Mouse (Mus musculus): ENCODE data around the gene BC051665.

BC051665 gene

DNA sequence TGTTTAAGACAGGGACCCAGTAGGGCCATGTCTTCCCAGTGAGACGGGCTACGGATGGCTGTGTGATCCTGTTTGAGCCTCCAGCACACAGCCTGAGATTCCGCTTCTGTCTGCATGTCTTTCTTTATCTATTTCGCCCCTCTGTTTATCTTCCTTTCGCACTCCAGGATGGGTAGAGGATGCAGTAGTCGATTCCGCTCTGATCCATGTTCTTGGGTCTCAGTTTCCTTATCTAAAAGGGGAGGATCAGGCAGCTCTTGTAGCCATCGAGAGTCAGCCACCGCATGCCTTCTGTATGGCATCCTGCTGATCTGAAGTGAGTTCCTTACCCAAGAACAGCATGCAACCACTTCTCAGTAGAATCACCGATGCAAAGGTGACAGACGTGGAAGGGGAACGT lies 40.8 kb downstream of the BC051665 start:
- in situ Hi-C loops (cut with MboI; ENCODE audit: unreplicated experiment in 2 of 2) = loop anchor here (5.0 to 25.0 kb wide), 4 partner anchors 497 to 1008 kb away; partner anchors contain the start of genes 1700014D04Rik (in 1 of the 2) and Spata31d1d (in 1 of the 2)

- in situ Hi-C loops (cut with MboI; ENCODE audit: unreplicated experiment in 2 of 2) = loop anchor here (5.0 to 25.0 kb wide), 4 partner anchors 498 to 1007 kb away; partner anchors contain the start of genes 1700014D04Rik (in 1 of the 2) and Spata31d1d (in 1 of the 2)
Measured at GRCm38 (mm10) chr13:60744736-60745135, 41.4 kb downstream of the BC051665 start.

GRCm38 (mm10) chr13:60744078-60744460 lies 42.1 kb downstream of the BC051665 start:
- in situ Hi-C loops (cut with MboI; ENCODE audit: unreplicated experiment in 2 of 2) = loop anchor here (10.0 to 25.0 kb wide), 3 partner anchors 889 to 1007 kb away; partner anchors contain the start of genes 1700014D04Rik (in 1 of the 2) and Spata31d1d (in 1 of the 2)

DNA sequence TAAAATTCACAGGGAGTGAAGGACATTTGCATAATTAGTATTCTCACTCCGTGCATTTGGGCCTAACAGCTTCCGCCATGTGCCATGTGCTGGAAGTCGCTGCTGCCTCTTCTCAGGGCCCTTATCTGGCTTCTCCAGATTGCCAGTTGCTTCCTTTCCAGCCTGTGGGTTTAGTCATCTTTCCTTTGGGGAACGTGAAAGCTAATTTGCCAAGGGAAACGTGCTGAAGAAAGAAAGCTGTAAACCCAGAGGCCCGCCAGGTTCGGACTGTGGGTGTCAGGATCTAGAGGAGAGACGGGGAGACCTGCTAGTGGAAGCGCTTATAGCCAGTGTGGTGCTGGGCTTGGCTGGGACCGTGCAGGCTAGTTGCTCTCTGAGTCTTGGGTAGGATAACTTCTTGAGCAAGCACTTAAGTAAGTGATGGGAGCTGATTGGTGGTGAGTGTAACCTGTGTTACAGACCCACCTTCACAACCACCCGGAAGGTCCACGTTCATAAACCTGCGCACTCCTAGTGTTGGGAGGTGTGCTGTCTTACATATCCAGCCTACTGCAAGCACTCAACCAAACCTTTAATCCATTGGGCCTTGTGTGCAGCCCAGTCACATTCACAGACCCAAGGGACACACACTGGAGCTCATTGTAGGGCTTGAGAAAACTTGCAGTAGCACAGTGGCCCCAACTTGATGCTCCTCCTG lies 42.6 kb downstream of the BC051665 start:
- in situ Hi-C loops (cut with MboI; ENCODE audit: unreplicated experiment in 2 of 2) = loop anchor here (10.0 to 25.0 kb wide), 3 partner anchors 889 to 1006 kb away; partner anchors contain the start of genes 1700014D04Rik (in 1 of the 2) and Spata31d1d (in 1 of the 2)

DNA sequence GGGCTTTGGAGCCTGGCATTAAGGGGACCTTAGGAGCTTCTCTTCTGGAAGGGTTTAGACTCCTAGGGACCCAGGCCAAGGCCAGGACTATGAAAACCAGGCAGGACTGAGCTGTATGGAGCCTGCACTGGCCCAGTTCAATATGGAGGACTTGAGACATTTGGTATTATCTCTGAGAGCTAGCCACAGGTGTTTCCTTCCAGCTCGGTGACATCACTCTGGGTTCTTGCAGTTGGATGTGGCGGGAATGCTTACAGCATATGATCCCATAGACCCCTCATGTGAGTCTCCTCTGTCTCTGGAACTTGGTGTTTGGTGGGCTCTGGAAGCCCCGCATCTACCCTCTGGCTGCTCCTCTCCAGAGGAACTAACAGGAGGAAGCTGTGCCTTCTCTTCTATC lies 43.6 kb downstream of the BC051665 start:
- in situ Hi-C loops (cut with MboI; ENCODE audit: unreplicated experiment in 2 of 2) = loop anchor here (10.0 to 25.0 kb wide), 3 partner anchors 888 to 1005 kb away; partner anchors contain the start of genes 1700014D04Rik (in 1 of the 2) and Spata31d1d (in 1 of the 2)

DNA sequence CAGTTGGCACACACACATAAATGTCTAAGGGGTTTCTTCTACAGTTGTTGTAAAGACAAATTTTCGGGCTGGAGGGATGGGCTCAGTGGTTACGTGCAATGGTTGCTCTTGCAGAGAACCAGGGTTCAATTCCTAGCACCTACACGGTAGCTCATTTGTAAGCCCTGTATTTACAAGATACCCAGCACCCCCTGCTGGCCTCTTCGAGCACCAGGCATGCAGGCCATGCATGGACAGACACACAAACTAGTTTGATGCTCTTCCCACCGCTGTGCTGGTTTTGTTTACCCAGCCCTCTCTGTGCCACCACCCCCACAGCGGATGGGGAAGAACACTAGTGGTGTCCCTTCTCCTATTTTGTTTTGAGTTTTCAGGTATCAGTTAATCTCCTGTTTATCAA lies 45.9 kb downstream of the BC051665 start:
- in situ Hi-C loops (cut with MboI; ENCODE audit: unreplicated experiment in 2 of 2) = loop anchor here (10.0 to 25.0 kb wide), 3 partner anchors 885 to 1003 kb away; partner anchors contain the start of genes 1700014D04Rik (in 1 of the 2) and Spata31d1d (in 1 of the 2)

DNA sequence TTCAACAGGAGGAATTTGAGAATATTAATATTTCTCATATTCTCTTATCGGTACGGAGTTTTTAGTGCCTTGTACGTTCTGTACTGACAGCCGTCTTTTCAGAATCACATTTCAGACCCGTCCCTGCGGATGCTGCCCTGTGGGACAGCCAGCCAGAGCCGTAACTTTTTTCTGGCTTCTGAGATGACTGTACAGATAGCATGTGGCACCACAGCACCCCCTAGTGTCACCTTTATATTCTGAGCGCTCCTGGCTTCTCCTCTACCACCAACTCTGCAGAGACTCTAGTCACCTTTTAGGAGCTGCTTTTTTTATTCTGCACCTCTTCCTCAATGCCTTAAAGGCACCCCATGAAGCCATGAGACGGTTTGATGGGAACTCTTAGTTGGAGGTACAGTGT lies 47.7 kb downstream of the BC051665 start:
- in situ Hi-C loops (cut with MboI; ENCODE audit: unreplicated experiment in 2 of 2) = loop anchor here in 1 of 2 experiments (25.0 kb wide), 1 partner anchor 1001 kb away; the partner anchor contains the start of genes 1700014D04Rik and Spata31d1d

DNA sequence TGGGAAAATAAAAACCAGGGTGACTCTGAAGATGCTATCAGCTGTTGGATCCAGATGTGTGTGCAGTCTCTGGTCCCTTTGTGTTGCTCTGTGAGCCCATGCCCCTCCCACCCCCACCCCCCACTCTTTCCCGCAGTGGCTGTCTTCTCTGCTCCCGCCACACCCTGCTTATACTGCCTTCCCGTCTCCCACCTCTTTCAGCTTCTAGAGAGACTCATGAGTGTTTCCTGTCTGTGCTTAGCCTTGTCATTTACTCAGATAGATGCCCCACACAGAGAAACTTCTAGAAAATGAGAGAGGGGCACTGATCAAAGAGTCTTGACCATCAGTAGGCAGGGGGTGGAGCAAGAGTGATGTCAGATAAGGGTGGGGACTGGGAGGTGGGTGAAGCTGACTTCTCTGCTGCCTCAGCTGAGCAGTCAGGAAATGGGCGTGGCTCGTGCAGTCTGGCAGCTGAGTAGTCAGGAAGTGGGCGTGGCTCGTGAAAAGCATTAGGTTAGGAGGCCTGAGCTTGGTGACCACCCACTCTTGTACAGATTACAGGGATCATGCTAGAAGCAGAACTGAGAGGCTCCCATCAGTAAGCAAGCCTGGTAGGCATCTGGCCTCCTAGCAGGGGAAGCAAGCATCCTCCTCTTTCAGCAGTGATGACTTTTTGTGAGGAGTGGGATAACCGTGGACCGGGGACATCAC lies 48.4 kb downstream of the BC051665 start:
- in situ Hi-C loops (cut with MboI; ENCODE audit: unreplicated experiment in 2 of 2) = loop anchor here in 1 of 2 experiments (25.0 kb wide), 1 partner anchor 1000 kb away; the partner anchor contains the start of genes 1700014D04Rik and Spata31d1d

DNA sequence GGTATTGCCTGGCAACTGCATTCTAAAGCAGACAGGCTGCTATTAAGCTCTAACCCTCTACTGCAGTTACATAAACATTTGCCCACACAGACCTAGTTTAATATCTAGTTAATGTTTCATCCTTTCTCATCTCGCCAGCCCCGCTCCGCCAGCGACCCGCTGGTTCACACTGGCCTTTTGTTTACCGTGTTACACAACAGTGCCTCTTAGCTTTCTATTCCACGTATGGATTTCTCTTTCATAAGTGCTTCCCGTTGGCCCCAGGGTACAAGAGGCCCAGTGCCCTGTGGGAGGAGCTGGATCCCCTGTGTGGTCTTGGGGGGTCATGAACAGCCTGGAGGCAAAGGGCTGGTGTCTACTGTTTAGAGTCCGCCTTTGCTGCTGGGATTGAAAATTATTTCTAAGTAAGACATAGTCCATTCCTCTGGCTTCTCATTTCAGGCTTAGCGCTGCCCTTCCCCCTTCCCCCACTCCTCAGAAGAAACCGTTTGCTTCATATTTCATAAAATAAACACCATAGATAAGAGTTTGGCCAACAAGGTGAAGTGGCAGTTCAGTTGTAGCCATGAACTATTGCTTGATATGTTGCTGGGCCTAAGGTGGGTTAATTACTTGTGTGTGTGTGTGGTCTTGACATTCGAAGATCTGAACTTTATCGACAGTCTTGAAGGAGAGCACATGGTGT lies 49.6 kb downstream of the BC051665 start:
- in situ Hi-C loops (cut with MboI; ENCODE audit: unreplicated experiment in 2 of 2) = loop anchor here in 1 of 2 experiments (25.0 kb wide), 1 partner anchor 999 kb away; the partner anchor contains the start of genes 1700014D04Rik and Spata31d1d

DNA sequence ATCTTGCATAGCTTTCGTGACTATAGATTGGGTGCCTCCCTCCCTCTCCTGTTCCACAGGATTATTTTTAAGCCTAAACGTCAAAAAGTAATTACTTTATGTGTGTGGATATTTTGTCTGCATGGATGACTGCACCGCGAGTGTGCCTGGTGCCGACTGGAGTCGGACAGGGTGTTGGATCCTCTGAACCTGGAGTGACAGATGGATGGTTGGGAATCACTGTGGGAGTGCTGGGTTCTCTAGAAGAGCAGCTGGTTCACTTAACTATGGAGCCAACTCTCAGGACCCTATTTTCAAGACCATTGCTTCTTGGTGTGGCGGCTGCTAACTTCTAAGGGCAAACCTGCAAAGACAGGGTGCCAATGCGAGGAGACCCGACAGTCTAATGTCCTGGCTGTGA lies 50.9 kb downstream of the BC051665 start:
- in situ Hi-C loops (cut with MboI; ENCODE audit: unreplicated experiment in 2 of 2) = loop anchor here in 1 of 2 experiments (25.0 kb wide), 1 partner anchor 998 kb away; the partner anchor contains the start of genes 1700014D04Rik and Spata31d1d

Data from v-Abl transformed pro-B cells (cell line).